Mouse (Mus musculus) kidney, adult 2 months (tissue): ENCODE measurements at regions not wholly inside any gene's neighbourhood (a gene's known extent, or its start where the extent isn't known, plus 50 kb on each side); places are given as distances from the start of the nearest gene placed in this dataset.

Source experiments
- CTCF ChIP-seq: fragments of 200-500 bp; conservative IDR thresholded peaks from 2 replicates; pipeline ENCODE4 v1.5.1; 2011; ENCODE audit warnings: low read depth, mild to moderate bottlenecking, control low read depth, low read length, moderate library complexity, mixed read lengths; ENCODE audit not compliant: insufficient read depth, insufficient read length
- POLR2A ChIP-seq: fragments of 200-500 bp; IDR thresholded peaks from one replicate; pipeline ENCODE4 v1.6.1; 2011; ENCODE audit warnings: low read depth, low read length, control low read depth

- TF ChIP-seq CTCF (no peak), POLR2A (no peak)
These were observed 77.4 kb upstream of the Zfhx3 start for GRCm38 (mm10) chr8:107864802-107865651.
